Mouse (Mus musculus) MEL (cell line): ENCODE data around the gene Fhl2. TPM values are rescaled to one million over a fixed set of nuclear protein-coding genes. Genes with fewer than 3 reads are reported as not detected.

Source experiments
- DNase-seq: peaks from one replicate; pipeline ENCODE4 v3.0.0; 2011; ENCODE audit warnings: low read depth, low spot score
- H3K27ac ChIP-seq: 2 replicates; pipeline ENCODE4 v1.5.1; 2012; ENCODE audit warnings: low read depth, mild to moderate bottlenecking, control low read depth, low read length, moderate library complexity; ENCODE audit not compliant: control insufficient read depth
- H3K27me3 ChIP-seq, 2 experiments: fragments of 150-350 bp in 1 of 2; sonication (generic) in 1 of 2; 2 replicates each; pipeline ENCODE4 v1.6.1; 2012; ENCODE audit warnings: low read length in 2 of 2, mild to moderate bottlenecking in 2 of 2, improper control_type of control experiment in 1 of 2, moderate library complexity in 1 of 2; ENCODE audit not compliant: insufficient read depth in 2 of 2, control insufficient read depth in 1 of 2
- H3K36me3 ChIP-seq, 2 experiments: 2 replicates each; pipeline ENCODE4 v1.6.1; 2012 to 2014; ENCODE audit warnings: low read length in 2 of 2, improper control_type of control experiment in 1 of 2, inconsistent platforms in 1 of 2, mild to moderate bottlenecking in 1 of 2; ENCODE audit not compliant: insufficient read depth in 2 of 2, control insufficient read depth in 1 of 2
- H3K4me1 ChIP-seq, 2 experiments: fragments of 150-350 bp in 1 of 2; sonication (generic) in 1 of 2; 2 replicates each; pipeline ENCODE4 v1.6.1; 2012; ENCODE audit warnings: low read length in 2 of 2, improper control_type of control experiment in 1 of 2, mild to moderate bottlenecking in 1 of 2; ENCODE audit not compliant: insufficient read depth in 2 of 2, control insufficient read depth in 1 of 2
- H3K4me3 ChIP-seq, 2 experiments: fragments of 150-350 bp in 1 of 2; sonication (generic) in 1 of 2; 2 replicates each; pipeline ENCODE4 v1.5.1; 2012; ENCODE audit warnings: low read depth in 2 of 2, low read length in 2 of 2, mild to moderate bottlenecking in 2 of 2, moderate library complexity in 2 of 2, control low read depth in 1 of 2, improper control_type of control experiment in 1 of 2; ENCODE audit not compliant: control insufficient read depth in 1 of 2, insufficient read depth in 1 of 2
- H3K79me2 ChIP-seq: 2 replicates; pipeline ENCODE4 v1.6.1; 2012; ENCODE audit warnings: mild to moderate bottlenecking, low read length, moderate library complexity; ENCODE audit not compliant: control insufficient read depth, poor library complexity, insufficient read depth
- H3K9ac ChIP-seq: 2 replicates; pipeline ENCODE4 v1.6.1; 2012; ENCODE audit warnings: low read depth, mild to moderate bottlenecking, control low read depth, low read length, moderate library complexity; ENCODE audit not compliant: control insufficient read depth, poor library complexity, severe bottlenecking
- H3K9me3 ChIP-seq: fragments of 150-350 bp; sonication (generic); replicated peaks from 2 replicates; pipeline ENCODE4 v1.6.1; 2012; ENCODE audit warnings: mild to moderate bottlenecking, low read length, improper control_type of control experiment, moderate library complexity; ENCODE audit not compliant: insufficient read depth
- BHLHE40 ChIP-seq: IDR thresholded peaks from 2 replicates; pipeline ENCODE4 v1.6.1; 2012; ENCODE audit warnings: low read depth, mild to moderate bottlenecking, inconsistent platforms, low read length, improper control_type of control experiment, borderline replicate concordance
- CHD1 ChIP-seq: IDR thresholded peaks from 2 replicates; pipeline ENCODE4 v1.6.1; 2012; ENCODE audit warnings: low read depth, mild to moderate bottlenecking, inconsistent platforms, low read length, improper control_type of control experiment
- CTCF ChIP-seq, 3 experiments: IDR thresholded peaks in 2 of 3; conservative IDR thresholded peaks in 1 of 3; 2 replicates each; pipeline ENCODE4 v1.5.1; 2011 to 2012; ENCODE audit warnings: low read length in 3 of 3, low read depth in 2 of 3, mild to moderate bottlenecking in 2 of 3, improper control_type of control experiment in 1 of 3, inconsistent platforms in 1 of 3, mixed read lengths in 1 of 3, moderate library complexity in 1 of 3; ENCODE audit not compliant: control insufficient read depth in 1 of 3, insufficient read depth in 1 of 3, poor library complexity in 1 of 3, severe bottlenecking in 1 of 3
- GABPA ChIP-seq: IDR thresholded peaks from 2 replicates; pipeline ENCODE4 v1.6.1; 2012; ENCODE audit warnings: low read depth, mild to moderate bottlenecking, inconsistent platforms, low read length, improper control_type of control experiment, moderate library complexity
- GATA1 ChIP-seq: IDR thresholded peaks from 2 replicates; pipeline ENCODE4 v1.6.1; 2011; ENCODE audit warnings: low read depth, low read length, improper control_type of control experiment
- MAFK ChIP-seq: IDR thresholded peaks from 2 replicates; pipeline ENCODE4 v1.6.1; 2011; ENCODE audit warnings: low read depth, mild to moderate bottlenecking, low read length, improper control_type of control experiment, borderline replicate concordance
- MEF2A ChIP-seq: IDR thresholded peaks from 2 replicates; pipeline ENCODE4 v1.6.1; 2014; ENCODE audit warnings: low read depth, mild to moderate bottlenecking, inconsistent platforms, low read length, improper control_type of control experiment; ENCODE audit not compliant: poor library complexity, insufficient replicate concordance, severe bottlenecking; ENCODE audit errors: extremely low read depth
- MYB ChIP-seq: IDR thresholded peaks from 2 replicates; pipeline ENCODE4 v1.6.1; 2011; ENCODE audit warnings: mild to moderate bottlenecking, low read depth, low read length, improper control_type of control experiment
- NELFE ChIP-seq: IDR thresholded peaks from 2 replicates; pipeline ENCODE4 v1.6.1; 2011; ENCODE audit warnings: low read depth, low read length, improper control_type of control experiment
- POLR2AphosphoS2 ChIP-seq: IDR thresholded peaks from 2 replicates; pipeline ENCODE4 v1.6.1; 2011; ENCODE audit warnings: low read length, improper control_type of control experiment
- POLR2AphosphoS5 ChIP-seq: IDR thresholded peaks from 2 replicates; pipeline ENCODE4 v1.6.1; 2012; ENCODE audit warnings: low read depth, borderline replicate concordance, mild to moderate bottlenecking, inconsistent platforms, low read length, moderate library complexity, mixed read lengths
- RCOR1 ChIP-seq: IDR thresholded peaks from 2 replicates; pipeline ENCODE4 v1.6.1; 2012; ENCODE audit warnings: low read depth, mild to moderate bottlenecking, inconsistent platforms, low read length, improper control_type of control experiment
- SIN3A ChIP-seq: IDR thresholded peaks from 2 replicates; pipeline ENCODE4 v1.6.1; 2012; ENCODE audit warnings: low read length, improper control_type of control experiment, inconsistent platforms
- SMC3 ChIP-seq: IDR thresholded peaks from 2 replicates; pipeline ENCODE4 v1.6.1; 2011; ENCODE audit warnings: low read depth, low read length, improper control_type of control experiment
- TAL1 ChIP-seq: IDR thresholded peaks from 2 replicates; pipeline ENCODE4 v1.6.1; 2012; ENCODE audit warnings: mild to moderate bottlenecking, inconsistent platforms, low read length, moderate library complexity, mixed read lengths
- USF1 ChIP-seq: IDR thresholded peaks from 2 replicates; pipeline ENCODE4 v1.6.1; 2014; ENCODE audit warnings: low read depth, mild to moderate bottlenecking, inconsistent platforms, low read length, improper control_type of control experiment, moderate library complexity
- ZKSCAN1 ChIP-seq: IDR thresholded peaks from 2 replicates; pipeline ENCODE4 v1.6.1; 2012; ENCODE audit warnings: low read depth, mild to moderate bottlenecking, inconsistent platforms, low read length, improper control_type of control experiment, moderate library complexity
- ZMIZ1 ChIP-seq: IDR thresholded peaks from 2 replicates; pipeline ENCODE4 v1.6.1; 2012; ENCODE audit warnings: low read depth, mild to moderate bottlenecking, inconsistent platforms, low read length, improper control_type of control experiment, moderate library complexity
- polyA plus RNA-seq, 2 experiments: library from polyadenylated mRNA; stranded (reverse) in 1 of 2; unstranded in 1 of 2; fragments of >175 nt in 1 of 2; fragments of >200 nt in 1 of 2; gene quantifications; 2 replicates each; pipeline versions ENCODE4 v1.2.1 to v1.2.4; 2012; ENCODE audit warnings: low replicate concordance in 2 of 2, low read depth in 1 of 2; ENCODE audit not compliant: insufficient read length in 2 of 2, insufficient read depth in 1 of 2, missing spikeins in 1 of 2
- total RNA-seq: library from RNA; depleted of rRNA; stranded (reverse); fragments of 300-350 nt; gene quantifications from 2 replicates; pipeline ENCODE4 v1.2.3, GENCODE M21; 2012

The Fhl2 gene
- total and polyA plus RNA-seq, 3 experiments, result not detected

DNA sequence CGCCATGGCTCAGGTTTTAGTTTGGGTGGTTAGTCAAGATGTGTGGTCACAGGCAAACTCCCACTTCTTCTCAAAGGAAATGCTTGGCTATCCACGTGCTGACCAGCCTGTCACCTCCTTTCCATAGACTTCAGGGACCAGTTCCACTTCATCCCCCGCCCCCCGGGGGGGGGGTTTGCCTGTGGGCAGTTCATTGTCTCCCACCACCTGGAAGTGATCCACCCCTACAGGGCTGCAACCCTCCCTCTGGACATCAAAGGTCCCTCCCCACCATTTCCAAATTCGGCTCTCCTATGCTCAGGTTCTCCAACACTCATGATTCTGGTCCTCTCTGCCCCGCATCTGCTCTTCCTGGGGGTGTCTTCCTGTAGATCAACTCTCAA is 33.7 kb downstream of the Fhl2 start:
- no peak overlapping the region for H3K4me3 ChIP-seq
- H3K79me2 ChIP-seq, result no peaks in the 10 kb centered on the region
- H3K4me1 ChIP-seq, result no peaks in the 10 kb centered on the region
- no peak overlapping the region for H3K27ac ChIP-seq
- H3K9ac ChIP-seq, result no peak overlapping the region
- H3K27me3 ChIP-seq, result no peaks in the 10 kb centered on the region
- DNase-seq, result no peak
- TF ChIP-seq SMC3, result no peak
- TF ChIP-seq CHD1, result no peak
- TF ChIP-seq MEF2A, result no peak
- TF ChIP-seq GABPA, result no peak
- no peak for TF ChIP-seq RCOR1
- TF ChIP-seq MYB, result no peak
- no peak for TF ChIP-seq ZKSCAN1
- TF ChIP-seq TAL1, result no peak
- no peak for TF ChIP-seq POLR2AphosphoS5
- no peak for TF ChIP-seq GATA1
- no peak for TF ChIP-seq BHLHE40
- TF ChIP-seq CTCF (IDR thresholded peaks at IDR 0.05 in 2 of 3, conservative IDR thresholded peaks at IDR 0.05 in 1 of 3; ENCODE audit: control insufficient read depth in 1 of 3, insufficient read depth in 1 of 3, low read depth in 2 of 3, low read length in 3 of 3, poor library complexity in 1 of 3, severe bottlenecking in 1 of 3), result no peak
- no peak for TF ChIP-seq POLR2AphosphoS2
- no peak for TF ChIP-seq ZMIZ1
- no peak for TF ChIP-seq USF1
- TF ChIP-seq SIN3A, result no peak
- no peak for TF ChIP-seq MAFK
- no peaks in the 10 kb centered on the region for H3K9me3 ChIP-seq
- no peaks in the 10 kb centered on the region for H3K36me3 ChIP-seq

DNA sequence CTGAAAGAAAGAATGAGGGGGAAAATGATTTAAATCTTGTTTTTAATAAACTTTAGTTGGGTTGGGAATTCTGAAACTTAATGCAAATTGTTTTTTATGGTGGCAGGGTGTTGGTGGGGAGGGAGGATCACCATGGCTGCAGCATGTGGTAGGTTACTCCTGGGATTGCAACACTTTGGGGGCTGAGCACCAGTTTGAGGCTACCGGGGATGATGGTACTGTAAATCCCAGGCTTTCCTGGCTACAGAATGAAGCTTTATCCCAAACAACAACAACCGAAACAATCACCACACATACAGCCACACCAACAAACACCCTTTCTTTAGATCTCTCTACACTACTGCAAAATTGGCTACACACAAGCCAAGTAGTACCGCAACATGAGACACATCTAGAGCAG is 34.4 kb downstream of the Fhl2 start:
- Histone ChIP-seq H3K79me2 (no peaks in the 10 kb centered on the region), H3K4me1 (no peaks in the 10 kb centered on the region), H3K27ac (no peak overlapping the region), H3K9ac (no peak overlapping the region), H3K36me3 (no peaks in the 10 kb centered on the region), H3K4me3 (no peak overlapping the region), H3K27me3 (no peaks in the 10 kb centered on the region), H3K9me3 (no peaks in the 10 kb centered on the region)
- no peak for TF ChIP-seq SIN3A
- TF ChIP-seq MAFK, result no peak
- no peak for TF ChIP-seq MEF2A
- TF ChIP-seq NELFE, result no peak
- no peak for TF ChIP-seq CTCF (IDR thresholded peaks at IDR 0.05 in 2 of 3, conservative IDR thresholded peaks at IDR 0.05 in 1 of 3; ENCODE audit: control insufficient read depth in 1 of 3, insufficient read depth in 1 of 3, low read depth in 2 of 3, low read length in 3 of 3, poor library complexity in 1 of 3, severe bottlenecking in 1 of 3)
- no peak for TF ChIP-seq RCOR1
- DNase-seq, result no peak
